Mouse (Mus musculus): ENCODE results near the gene Mtch1. TPM values are rescaled to one million over a fixed set of nuclear protein-coding genes. Genes with fewer than 3 reads are reported as not detected.
A peak's percentile ranks its signal among the peaks of the same experiment; 100 is the strongest.

Mtch1 gene
- polyA plus RNA-seq, 1 experiment: 134 TPM

GRCm38 (mm10) chr17:29393335-29394089 lies 45.8 kb upstream of the Mtch1 start:
- no peak overlapping the region for H3K27ac ChIP-seq (ENCODE audit: insufficient read depth, low read length)
- H3K27me3 ChIP-seq (ENCODE audit: control insufficient read depth, insufficient read depth, low read length, poor library complexity, severe bottlenecking): no peaks in the 10 kb centered on the region
- H3K4me1 ChIP-seq (ENCODE audit: control insufficient read depth, insufficient read depth, low read length): peaks cover 3% of the 10 kb centered on the region
- no peak overlapping the region for H3K9ac ChIP-seq (ENCODE audit: low read depth, poor library complexity, severe bottlenecking)
- no peak for TF ChIP-seq CTCF (IDR thresholded peaks at IDR 0.05; ENCODE audit: low read depth, low read length)
- no peak for TF ChIP-seq POLR2A (IDR thresholded peaks at IDR 0.05; ENCODE audit: insufficient read depth, low read length)
- no peak for TF ChIP-seq EP300 (IDR thresholded peaks at IDR 0.05; ENCODE audit: insufficient read depth, low read depth, low read length)
- no peaks in the 10 kb centered on the region for H3K9me3 ChIP-seq (replicated peaks; ENCODE audit: control insufficient read depth, insufficient read depth, low read length, poor library complexity, severe bottlenecking)
- H3K4me3 ChIP-seq (ENCODE audit: low read depth, low read length): no peak overlapping the region
- H3K36me3 ChIP-seq (ENCODE audit: control insufficient read depth, insufficient read depth, low read length, poor library complexity, severe bottlenecking): no peaks in the 10 kb centered on the region

- H3K9me3 ChIP-seq (replicated peaks; ENCODE audit: control insufficient read depth, insufficient read depth, low read length, poor library complexity, severe bottlenecking): no peaks in the 10 kb centered on the region
- H3K9ac ChIP-seq (ENCODE audit: low read depth, poor library complexity, severe bottlenecking): no peak overlapping the region
- no peaks in the 10 kb centered on the region for H3K27me3 ChIP-seq (ENCODE audit: control insufficient read depth, insufficient read depth, low read length, poor library complexity, severe bottlenecking)
- H3K4me3 ChIP-seq (ENCODE audit: low read depth, low read length): no peak overlapping the region
- peaks cover 3% of the 10 kb centered on the region for H3K4me1 ChIP-seq (ENCODE audit: control insufficient read depth, insufficient read depth, low read length)
- no peak for TF ChIP-seq EP300 (IDR thresholded peaks at IDR 0.05; ENCODE audit: insufficient read depth, low read depth, low read length)
- TF ChIP-seq POLR2A (IDR thresholded peaks at IDR 0.05; ENCODE audit: insufficient read depth, low read length): no peak
- TF ChIP-seq CTCF (IDR thresholded peaks at IDR 0.05; ENCODE audit: low read depth, low read length): no peak
- H3K36me3 ChIP-seq (ENCODE audit: control insufficient read depth, insufficient read depth, low read length, poor library complexity, severe bottlenecking): no peaks in the 10 kb centered on the region
- H3K27ac ChIP-seq (ENCODE audit: insufficient read depth, low read length): no peak overlapping the region
Observed at GRCm38 (mm10) chr17:29391280-29391679, 43.5 kb upstream of the Mtch1 start.

GRCm38 (mm10) chr17:29388978-29389377 lies 41.2 kb upstream of the Mtch1 start:
- peak overlapping the region; percentile 5 for H3K4me3 ChIP-seq (ENCODE audit: low read depth, low read length)
- H3K36me3 ChIP-seq (ENCODE audit: control insufficient read depth, insufficient read depth, low read length, poor library complexity, severe bottlenecking): no peaks in the 10 kb centered on the region
- H3K4me1 ChIP-seq (ENCODE audit: control insufficient read depth, insufficient read depth, low read length): peaks cover 5% of the 10 kb centered on the region
- no peak overlapping the region for H3K9ac ChIP-seq (ENCODE audit: low read depth, poor library complexity, severe bottlenecking)
- no peaks in the 10 kb centered on the region for H3K27me3 ChIP-seq (ENCODE audit: control insufficient read depth, insufficient read depth, low read length, poor library complexity, severe bottlenecking)
- H3K27ac ChIP-seq (ENCODE audit: insufficient read depth, low read length): no peak overlapping the region
- no peaks in the 10 kb centered on the region for H3K9me3 ChIP-seq (replicated peaks; ENCODE audit: control insufficient read depth, insufficient read depth, low read length, poor library complexity, severe bottlenecking)
- TF ChIP-seq POLR2A (IDR thresholded peaks at IDR 0.05; ENCODE audit: insufficient read depth, low read length): no peak
- TF ChIP-seq EP300 (IDR thresholded peaks at IDR 0.05; ENCODE audit: insufficient read depth, low read depth, low read length): no peak
- no peak for TF ChIP-seq CTCF (IDR thresholded peaks at IDR 0.05; ENCODE audit: low read depth, low read length)

- Histone ChIP-seq H3K27ac (ENCODE audit: insufficient read depth, low read length) (no peak overlapping the region), H3K9me3 (replicated peaks; ENCODE audit: control insufficient read depth, insufficient read depth, low read length, poor library complexity, severe bottlenecking) (no peaks in the 10 kb centered on the region), H3K4me1 (ENCODE audit: control insufficient read depth, insufficient read depth, low read length) (peaks cover 2% of the 10 kb centered on the region), H3K27me3 (ENCODE audit: control insufficient read depth, insufficient read depth, low read length, poor library complexity, severe bottlenecking) (no peaks in the 10 kb centered on the region), H3K4me3 (ENCODE audit: low read depth, low read length) (no peak overlapping the region), H3K36me3 (ENCODE audit: control insufficient read depth, insufficient read depth, low read length, poor library complexity, severe bottlenecking) (no peaks in the 10 kb centered on the region), H3K9ac (ENCODE audit: low read depth, poor library complexity, severe bottlenecking) (no peak overlapping the region)
- TF ChIP-seq POLR2A (IDR thresholded peaks at IDR 0.05; ENCODE audit: insufficient read depth, low read length): no peak
- TF ChIP-seq EP300 (IDR thresholded peaks at IDR 0.05; ENCODE audit: insufficient read depth, low read depth, low read length): peak; percentile 92
Observed at GRCm38 (mm10) chr17:29385746-29386145, 38.0 kb upstream of the Mtch1 start.

GRCm38 (mm10) chr17:29384850-29385438 lies 37.2 kb upstream of the Mtch1 start:
- Histone ChIP-seq H3K27ac (ENCODE audit: insufficient read depth, low read length) (no peak overlapping the region; the same call in 1 of the 2 replicates), H3K9ac (ENCODE audit: low read depth, poor library complexity, severe bottlenecking) (no peak overlapping the region), H3K4me1 (ENCODE audit: control insufficient read depth, insufficient read depth, low read length) (peaks cover 2% of the 10 kb centered on the region), H3K27me3 (ENCODE audit: control insufficient read depth, insufficient read depth, low read length, poor library complexity, severe bottlenecking) (no peaks in the 10 kb centered on the region), H3K4me3 (ENCODE audit: low read depth, low read length) (no peak overlapping the region), H3K9me3 (replicated peaks; ENCODE audit: control insufficient read depth, insufficient read depth, low read length, poor library complexity, severe bottlenecking) (no peaks in the 10 kb centered on the region), H3K36me3 (ENCODE audit: control insufficient read depth, insufficient read depth, low read length, poor library complexity, severe bottlenecking) (no peaks in the 10 kb centered on the region)
- no peak for TF ChIP-seq EP300 (IDR thresholded peaks at IDR 0.05; ENCODE audit: insufficient read depth, low read depth, low read length)

GRCm38 (mm10) chr17:29383923-29384322 lies 36.2 kb upstream of the Mtch1 start:
- no peak overlapping the region for H3K27ac ChIP-seq (ENCODE audit: insufficient read depth, low read length)
- H3K9ac ChIP-seq (ENCODE audit: low read depth, poor library complexity, severe bottlenecking): no peak overlapping the region
- no peaks in the 10 kb centered on the region for H3K36me3 ChIP-seq (ENCODE audit: control insufficient read depth, insufficient read depth, low read length, poor library complexity, severe bottlenecking)
- peaks cover 2% of the 10 kb centered on the region for H3K4me1 ChIP-seq (ENCODE audit: control insufficient read depth, insufficient read depth, low read length)
- H3K27me3 ChIP-seq (ENCODE audit: control insufficient read depth, insufficient read depth, low read length, poor library complexity, severe bottlenecking): no peaks in the 10 kb centered on the region
- H3K4me3 ChIP-seq (ENCODE audit: low read depth, low read length): no peak overlapping the region
- no peak for TF ChIP-seq POLR2A (IDR thresholded peaks at IDR 0.05; ENCODE audit: insufficient read depth, low read length)
- no peak for TF ChIP-seq CTCF (IDR thresholded peaks at IDR 0.05; ENCODE audit: low read depth, low read length)
- TF ChIP-seq EP300 (IDR thresholded peaks at IDR 0.05; ENCODE audit: insufficient read depth, low read depth, low read length): no peak
- no peaks in the 10 kb centered on the region for H3K9me3 ChIP-seq (replicated peaks; ENCODE audit: control insufficient read depth, insufficient read depth, low read length, poor library complexity, severe bottlenecking)
